Comparison of ENCODE assay signal across 23 mouse cellular contexts in genomic region chr10:80325045-80325444, GRCm38 (mm10). TPM values are rescaled to one million over a fixed set of nuclear protein-coding genes. Genes with fewer than 3 reads are reported as not detected.
DNase-seq lines count a peak whose midpoint lies in the region; ATAC-seq lines count a peak whose summit lies in the region.
"Had no signal": no experiment of that assay in that cellular context is flagged by ENCODE, and none has a peak within 500 bp of the region (broad histone marks: within the 10 kb centered on the region; RNA-seq: fewer than 3 reads in every experiment).

No protein-coding gene starts in this region.

- ATAC-seq in forebrain, embryonic 14.5 days = no peak
- ATAC-seq in liver, embryonic 11.5 days (replicated peaks; ENCODE audit: low FRiP score) = no peak
- ATAC-seq in intestine, embryonic 15.5 days = no peak
- no peak for ATAC-seq in liver, embryonic 12.5 days
- ATAC-seq: forebrain, embryonic 16.5 days; inflammation-experienced regulatory T-cells, adult 6 months had no signal

- peaks cover 60% of the 10 kb centered on the region for H3K4me1 ChIP-seq in forebrain, embryonic 10.5 days
- H3K4me1 ChIP-seq in forebrain, embryonic 14.5 days (ENCODE audit: control insufficient read depth, insufficient read depth, low read length) = peaks cover 13% of the 10 kb centered on the region
- H3K4me1 ChIP-seq in liver, embryonic 11.5 days (replicated peaks; ENCODE audit: control insufficient read depth, insufficient read depth, low read length) = peaks cover 37% of the 10 kb centered on the region
- peaks cover 41% of the 10 kb centered on the region for H3K4me1 ChIP-seq in intestine, embryonic 15.5 days (replicated peaks)
- peaks cover 75% of the 10 kb centered on the region for H3K4me1 ChIP-seq in liver, embryonic 12.5 days

- no peak for DNase-seq in forebrain, embryonic 10.5 days (ENCODE audit: extremely low spot score, low spot score)
- no peak for DNase-seq in forebrain, embryonic 14.5 days (ENCODE audit: low spot score)
- DNase-seq in liver, embryonic 11.5 days (ENCODE audit: low spot score) = no peak
- DNase-seq in liver = no peak
- no peak for DNase-seq in Muller cell, postnatal 12 days (ENCODE audit: inconsistent ontology term)
- DNase-seq: cerebellum, adult 11 months; gastrocnemius, postnatal 10 days; heart, postnatal 4 days; kidney, postnatal 36 days; lung, postnatal 36 days; right cerebral cortex, adult 18-20 months; right cerebral cortex, postnatal 4 days; thymus, adult 18-20 months; thymus, postnatal 4 days had no signal

- peaks cover 56% of the 10 kb centered on the region for H3K27me3 ChIP-seq in forebrain, embryonic 10.5 days (ENCODE audit: poor library complexity, severe bottlenecking)
- no peaks in the 10 kb centered on the region for H3K27me3 ChIP-seq in forebrain, embryonic 14.5 days (replicated peaks; ENCODE audit: control insufficient read depth, insufficient read depth, low read length)
- no peaks in the 10 kb centered on the region for H3K27me3 ChIP-seq in liver, embryonic 11.5 days (replicated peaks; ENCODE audit: control insufficient read depth, insufficient read depth, low read length)
- no peaks in the 10 kb centered on the region for H3K27me3 ChIP-seq in intestine, embryonic 15.5 days (replicated peaks)
- no peaks in the 10 kb centered on the region; the same call in 1 of the 2 replicates for H3K27me3 ChIP-seq in liver, embryonic 12.5 days (replicated peaks)
- H3K27me3 ChIP-seq: embryonic facial prominence, embryonic 15.5 days had no signal

- peaks cover 5% of the 10 kb centered on the region; the same call in 1 of the 2 replicates for H3K36me3 ChIP-seq in forebrain, embryonic 10.5 days (replicated peaks)
- H3K36me3 ChIP-seq in forebrain, embryonic 14.5 days (ENCODE audit: control insufficient read depth, insufficient read depth, low read length) = no peaks in the 10 kb centered on the region
- no peaks in the 10 kb centered on the region for H3K36me3 ChIP-seq in liver, embryonic 11.5 days (ENCODE audit: control insufficient read depth, insufficient read depth, low read length)
- no peaks in the 10 kb centered on the region for H3K36me3 ChIP-seq in intestine, embryonic 15.5 days
- no peaks in the 10 kb centered on the region for H3K36me3 ChIP-seq in liver, embryonic 12.5 days
- H3K36me3 ChIP-seq: embryonic facial prominence, embryonic 15.5 days; heart, embryonic 15.5 days; limb, embryonic 15.5 days; lung, embryonic 15.5 days had no signal

- H3K4me2 ChIP-seq in forebrain, embryonic 14.5 days (ENCODE audit: low read length) = no peak overlapping the region
- H3K4me2 ChIP-seq in liver, embryonic 11.5 days = peak overlapping the region; percentile 23
- H3K4me2 ChIP-seq in intestine, embryonic 15.5 days (replicated peaks) = peak overlapping the region; percentile 22; the same call in 1 of the 2 replicates
- H3K4me2 ChIP-seq in liver, embryonic 12.5 days = 0 out of 2 replicates have a peak overlapping the region, but pooled peaks have one; percentile 4
- H3K4me2 ChIP-seq: embryonic facial prominence, embryonic 15.5 days; heart, embryonic 15.5 days; hindbrain, embryonic 14.5 days; limb, embryonic 15.5 days; lung, embryonic 15.5 days had no signal

- H3K4me3 ChIP-seq in forebrain, embryonic 10.5 days = peak overlapping the region; percentile 14; the same call in 1 of the 2 replicates
- H3K4me3 ChIP-seq in forebrain, embryonic 14.5 days (ENCODE audit: low read depth, low read length) = no peak overlapping the region
- no peak overlapping the region for H3K4me3 ChIP-seq in liver, embryonic 11.5 days (ENCODE audit: low read depth, low read length)
- no peak overlapping the region for H3K4me3 ChIP-seq in intestine, embryonic 15.5 days (replicated peaks)
- H3K4me3 ChIP-seq in liver, embryonic 12.5 days = no peak overlapping the region
- H3K4me3 ChIP-seq: embryonic facial prominence, embryonic 15.5 days; heart, embryonic 15.5 days; limb, embryonic 15.5 days; lung, embryonic 15.5 days had no signal

- no peaks in the 10 kb centered on the region for H3K9me3 ChIP-seq in forebrain, embryonic 10.5 days
- no peaks in the 10 kb centered on the region for H3K9me3 ChIP-seq in forebrain, embryonic 14.5 days (replicated peaks; ENCODE audit: control insufficient read depth, low read length)
- H3K9me3 ChIP-seq in liver, embryonic 11.5 days (ENCODE audit: control insufficient read depth, low read length) = no peaks in the 10 kb centered on the region
- no peaks in the 10 kb centered on the region for H3K9me3 ChIP-seq in intestine, embryonic 15.5 days
- no peaks in the 10 kb centered on the region for H3K9me3 ChIP-seq in liver, embryonic 12.5 days (replicated peaks)
- H3K9me3 ChIP-seq: embryonic facial prominence, embryonic 15.5 days; heart, embryonic 15.5 days; limb, embryonic 15.5 days; lung, embryonic 15.5 days had no signal

- no peak overlapping the region for H3K9ac ChIP-seq in forebrain, embryonic 14.5 days (ENCODE audit: low read length)
- no peak overlapping the region for H3K9ac ChIP-seq in liver, embryonic 11.5 days (ENCODE audit: low read depth, low read length)
- no peak overlapping the region for H3K9ac ChIP-seq in intestine, embryonic 15.5 days
- no peak overlapping the region for H3K9ac ChIP-seq in liver, embryonic 12.5 days
- H3K9ac ChIP-seq: embryonic facial prominence, embryonic 15.5 days; heart, embryonic 15.5 days; hindbrain, embryonic 14.5 days; limb, embryonic 15.5 days; lung, embryonic 15.5 days had no signal

- 89% methylated on average over 21 of the region's 21 CpGs for WGBS in forebrain, embryonic 10.5 days
- 82% methylated on average over 21 of the region's 21 CpGs for WGBS in forebrain, embryonic 14.5 days
- WGBS in liver, embryonic 11.5 days = 75% methylated on average over 21 of the region's 21 CpGs
- 77% methylated on average over 21 of the region's 21 CpGs for WGBS in intestine, embryonic 15.5 days
- WGBS in liver, embryonic 12.5 days (ENCODE audit: insufficient replicate concordance) = 71% methylated on average over 21 of the region's 21 CpGs

- no peak overlapping the region for H3K27ac ChIP-seq in forebrain, embryonic 10.5 days
- no peak overlapping the region for H3K27ac ChIP-seq in forebrain, embryonic 14.5 days (ENCODE audit: low read depth, low read length)
- H3K27ac ChIP-seq in liver, embryonic 11.5 days (ENCODE audit: low read depth, low read length) = no peak overlapping the region
- H3K27ac ChIP-seq in intestine, embryonic 15.5 days = no peak overlapping the region
- H3K27ac ChIP-seq in liver, embryonic 12.5 days = peak overlapping the region; percentile 56; the same call in 1 of the 2 replicates
- H3K27ac ChIP-seq: embryonic facial prominence, embryonic 15.5 days; heart, embryonic 15.5 days; hindbrain, embryonic 14.5 days; limb, embryonic 15.5 days; lung, embryonic 15.5 days had no signal

RNA-seq across cellular contexts. Expression of gene Pcsk4, which starts 4.3 kb away (rescaled TPM):
- 5.7 and 6.7 TPM in 2 replicates for polyA plus RNA-seq in forebrain, embryonic 10.5 days (2016; fragmentation: Nextera tagmentation; extraction: Ambion mirVana)
- polyA plus RNA-seq in forebrain, embryonic 14.5 days (2014; fragmentation: Nextera tagmentation; extraction: Ambion mirVana) = 1.6 and 2.4 TPM in 2 replicates
- polyA plus RNA-seq in liver, embryonic 11.5 days (2014; fragmentation: Nextera tagmentation; extraction: Ambion mirVana) = 12.6 and 12.8 TPM in 2 replicates
- 8.1 and 8.8 TPM in 2 replicates for polyA plus RNA-seq in intestine, embryonic 15.5 days (2015; fragmentation: Nextera tagmentation; extraction: Ambion mirVana)
- 6.9 and 7.2 TPM in 2 replicates for polyA plus RNA-seq in liver, embryonic 12.5 days (2016; fragmentation: Nextera tagmentation; extraction: Ambion mirVana)

RNA-seq across cellular contexts. Expression of gene 2310011J03Rik, which starts 4.7 kb away (rescaled TPM):
- polyA plus RNA-seq in forebrain, embryonic 10.5 days (2016; fragmentation: Nextera tagmentation; extraction: Ambion mirVana) = 56.4 and 60.2 TPM in 2 replicates
- polyA plus RNA-seq in forebrain, embryonic 14.5 days (2014; fragmentation: Nextera tagmentation; extraction: Ambion mirVana) = 39.2 and 40.8 TPM in 2 replicates
- 46.2 and 47.8 TPM in 2 replicates for polyA plus RNA-seq in liver, embryonic 11.5 days (2014; fragmentation: Nextera tagmentation; extraction: Ambion mirVana)
- 51.4 and 51.5 TPM in 2 replicates for polyA plus RNA-seq in intestine, embryonic 15.5 days (2015; fragmentation: Nextera tagmentation; extraction: Ambion mirVana)
- 46.0 and 46.7 TPM in 2 replicates for polyA plus RNA-seq in liver, embryonic 12.5 days (2016; fragmentation: Nextera tagmentation; extraction: Ambion mirVana)

RNA-seq across cellular contexts. Expression of gene Reep6, which starts 4.7 kb away (rescaled TPM):
- 7.7 and 9.1 TPM in 2 replicates for polyA plus RNA-seq in forebrain, embryonic 10.5 days (2016; fragmentation: Nextera tagmentation; extraction: Ambion mirVana)
- 2.3 and 2.7 TPM in 2 replicates for polyA plus RNA-seq in forebrain, embryonic 14.5 days (2014; fragmentation: Nextera tagmentation; extraction: Ambion mirVana)
- polyA plus RNA-seq in liver, embryonic 11.5 days (2014; fragmentation: Nextera tagmentation; extraction: Ambion mirVana) = 74.3 and 76.1 TPM in 2 replicates
- polyA plus RNA-seq in intestine, embryonic 15.5 days (2015; fragmentation: Nextera tagmentation; extraction: Ambion mirVana) = 132 and 159 TPM in 2 replicates
- polyA plus RNA-seq in liver, embryonic 12.5 days (2016; fragmentation: Nextera tagmentation; extraction: Ambion mirVana) = 61.4 and 61.6 TPM in 2 replicates
- polyA plus RNA-seq: inflammation-experienced regulatory T-cells, adult 6 months had no signal

RNA-seq across cellular contexts. Expression of gene Adamtsl5, which starts 23.2 kb away (rescaled TPM):
- 0.27 and 0.54 TPM in 2 replicates for polyA plus RNA-seq in forebrain, embryonic 10.5 days (2016; fragmentation: Nextera tagmentation; extraction: Ambion mirVana)
- 0.48 and 0.52 TPM in 2 replicates for polyA plus RNA-seq in forebrain, embryonic 14.5 days (2014; fragmentation: Nextera tagmentation; extraction: Ambion mirVana)
- polyA plus RNA-seq in liver, embryonic 11.5 days (2014; fragmentation: Nextera tagmentation; extraction: Ambion mirVana) = 1.6 and 2.6 TPM in 2 replicates
- polyA plus RNA-seq in intestine, embryonic 15.5 days (2015; fragmentation: Nextera tagmentation; extraction: Ambion mirVana) = 19.3 and 20.4 TPM in 2 replicates
- 2.4 and 2.9 TPM in 2 replicates for polyA plus RNA-seq in liver, embryonic 12.5 days (2016; fragmentation: Nextera tagmentation; extraction: Ambion mirVana)
- polyA plus RNA-seq: inflammation-experienced regulatory T-cells, adult 6 months had no signal

RNA-seq across cellular contexts. Expression of gene Apc2, which starts 29.3 kb away (rescaled TPM):
- polyA plus RNA-seq in forebrain, embryonic 10.5 days (2016; fragmentation: Nextera tagmentation; extraction: Ambion mirVana) = 19.4 and 27.0 TPM in 2 replicates
- 154 and 213 TPM in 2 replicates for polyA plus RNA-seq in forebrain, embryonic 14.5 days (2014; fragmentation: Nextera tagmentation; extraction: Ambion mirVana)
- 0.30 and 0.45 TPM in 2 replicates for polyA plus RNA-seq in liver, embryonic 11.5 days (2014; fragmentation: Nextera tagmentation; extraction: Ambion mirVana)
- 4.9 and 6.5 TPM in 2 replicates for polyA plus RNA-seq in intestine, embryonic 15.5 days (2015; fragmentation: Nextera tagmentation; extraction: Ambion mirVana)
- polyA plus RNA-seq in liver, embryonic 12.5 days (2016; fragmentation: Nextera tagmentation; extraction: Ambion mirVana) = 0.17 and 0.22 TPM in 2 replicates
